Mouse (Mus musculus) forebrain, postnatal 0 days (tissue): ENCODE measurements around the gene Cct8. TPM values are rescaled to one million over a fixed set of nuclear protein-coding genes. Genes with fewer than 3 reads are reported as not detected.

Experiments used
- ATAC-seq: fragments of 200-750 bp; cut with Nextera tagmentation; 2 replicates; pipeline ENCODE4 v1.8.0; 2017; ENCODE audit warnings: mild to moderate bottlenecking, moderate library complexity
- DNase-seq: peaks from one replicate; pipeline ENCODE4 v3.0.0-alpha.2; 2015
- H3K27ac ChIP-seq: fragments of 300-500 bp; sonication (generic); 2 replicates; pipeline ENCODE4 v1.5.1; 2014; ENCODE audit warnings: low read depth, mild to moderate bottlenecking, antibody characterized with exemption, low read length, moderate library complexity, mixed read lengths
- H3K27me3 ChIP-seq: fragments of 300-500 bp; sonication (generic); 2 replicates; pipeline ENCODE4 v1.6.1; 2014; ENCODE audit warnings: mild to moderate bottlenecking, low read length, mixed read lengths; ENCODE audit not compliant: insufficient read depth
- H3K36me3 ChIP-seq: fragments of 300-500 bp; sonication (generic); 2 replicates; pipeline ENCODE4 v1.6.1; 2014; ENCODE audit warnings: mild to moderate bottlenecking, moderate library complexity; ENCODE audit not compliant: insufficient read depth
- H3K4me1 ChIP-seq: fragments of 300-500 bp; sonication (generic); 2 replicates; pipeline ENCODE4 v1.6.1; 2014; ENCODE audit warnings: antibody characterized with exemption; ENCODE audit not compliant: insufficient read depth
- H3K4me2 ChIP-seq: fragments of 300-500 bp; sonication (generic); 2 replicates; pipeline ENCODE4 v1.6.1; 2014; ENCODE audit warnings: low read depth, mild to moderate bottlenecking, moderate library complexity
- H3K4me3 ChIP-seq: fragments of 300-500 bp; sonication (generic); 2 replicates; pipeline ENCODE4 v1.5.1; 2014; ENCODE audit warnings: low read depth, low read length, mixed read lengths
- H3K9ac ChIP-seq: fragments of 300-500 bp; sonication (generic); 2 replicates; pipeline ENCODE4 v1.6.1; 2014; ENCODE audit warnings: mild to moderate bottlenecking
- H3K9me3 ChIP-seq: fragments of 300-500 bp; sonication (generic); 2 replicates; pipeline ENCODE4 v1.6.1; 2016; ENCODE audit warnings: low read length
- CTCF ChIP-seq: sonication (generic); IDR thresholded peaks from 2 replicates; pipeline ENCODE4 v1.5.1; 2016; ENCODE audit warnings: antibody characterized with exemption, control low read depth, low read depth
- WGBS: fragments of 180-500 bp; shearing (Covaris S2); extraction: QIAGEN DNeasy Blood & Tissue Kit; methylation state at CpG from one replicate; pipeline ENCODE4 v1.1.7; 2014; 5-methylcytosine and 5-hydroxymethylcytosine counted together
- polyA plus RNA-seq: library from polyadenylated mRNA; unstranded; fragments of >200 nt; fragmentation: Nextera tagmentation; extraction: Ambion mirVana; gene quantifications from 2 replicates; pipeline ENCODE4 v1.2.1, GENCODE M21; 2015
- total RNA-seq: library from RNA; depleted of rRNA; stranded (reverse); fragments of >200 nt; gene quantifications from 2 replicates; pipeline ENCODE4 v1.2.3, GENCODE M21; 2014; rRNA removed

Gene Cct8
- total and polyA plus RNA-seq, 2 experiments from 2014 or later, result 211 to 371 TPM

DNA sequence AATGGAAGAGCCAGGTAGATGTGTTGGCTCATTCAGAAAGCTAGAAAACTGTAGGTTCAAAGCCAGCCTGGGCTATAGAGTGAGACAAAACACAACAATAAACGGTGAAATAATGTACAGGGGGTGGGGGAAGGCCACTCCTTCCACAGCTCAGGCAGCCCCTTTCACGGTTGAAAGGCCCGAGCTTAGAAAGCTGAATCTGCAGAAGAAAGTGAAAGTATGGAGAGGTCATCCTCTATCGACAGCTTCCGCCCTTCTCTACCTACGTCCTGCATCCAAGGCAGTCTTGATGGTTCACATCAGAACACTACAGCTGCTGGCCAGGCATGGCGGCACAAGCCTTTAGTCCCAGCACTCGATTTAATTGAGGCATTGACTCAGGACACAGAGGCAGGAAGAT lies 57.0 kb downstream of the Cct8 start:
- no peaks in the 10 kb centered on the region for H3K27me3 ChIP-seq
- H3K4me3 ChIP-seq, result no peak overlapping the region
- peaks cover 7% of the 10 kb centered on the region; the same call in 1 of the 2 replicates for H3K4me1 ChIP-seq
- no peak for DNase-seq
- ATAC-seq, result no peak
- H3K4me2 ChIP-seq, result no peak overlapping the region
- no peak overlapping the region for H3K9ac ChIP-seq
- no peak for TF ChIP-seq CTCF
- H3K9me3 ChIP-seq, result no peaks in the 10 kb centered on the region
- WGBS, result 84% methylated on average over 8 of the region's 8 CpGs
- H3K27ac ChIP-seq, result no peak overlapping the region
- H3K36me3 ChIP-seq, result no peaks in the 10 kb centered on the region

DNA sequence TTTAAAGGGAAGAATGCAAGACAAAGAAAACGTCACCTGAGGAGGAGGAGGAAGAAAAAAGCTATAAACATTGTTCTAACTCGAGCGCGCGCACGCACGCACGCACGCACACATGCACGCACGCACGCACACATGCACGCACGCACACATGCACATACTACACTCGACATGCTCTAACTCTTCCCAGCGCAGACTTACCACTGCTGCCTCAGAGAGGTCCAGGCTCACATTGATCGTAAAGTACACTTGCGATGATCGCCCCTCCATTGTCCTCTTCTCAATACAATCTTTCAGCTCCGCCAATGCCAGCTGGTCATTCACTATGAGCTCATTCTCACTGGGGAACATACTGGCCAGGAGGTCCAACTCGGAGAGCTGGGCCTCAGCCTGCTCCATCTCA lies 58.6 kb downstream of the Cct8 start:
- TF ChIP-seq CTCF, result no peak
- no peaks in the 10 kb centered on the region for H3K36me3 ChIP-seq
- WGBS, result 90% methylated on average over 21 of the region's 21 CpGs
- DNase-seq (no peak), ATAC-seq (no peak)
- peaks cover 7% of the 10 kb centered on the region; the same call in 1 of the 2 replicates for H3K4me1 ChIP-seq
- H3K4me2 ChIP-seq, result no peak overlapping the region
- H3K9ac ChIP-seq, result no peak overlapping the region
- no peaks in the 10 kb centered on the region for H3K27me3 ChIP-seq
- no peak overlapping the region for H3K27ac ChIP-seq
- H3K4me3 ChIP-seq, result no peak overlapping the region
- H3K9me3 ChIP-seq, result no peaks in the 10 kb centered on the region

DNA sequence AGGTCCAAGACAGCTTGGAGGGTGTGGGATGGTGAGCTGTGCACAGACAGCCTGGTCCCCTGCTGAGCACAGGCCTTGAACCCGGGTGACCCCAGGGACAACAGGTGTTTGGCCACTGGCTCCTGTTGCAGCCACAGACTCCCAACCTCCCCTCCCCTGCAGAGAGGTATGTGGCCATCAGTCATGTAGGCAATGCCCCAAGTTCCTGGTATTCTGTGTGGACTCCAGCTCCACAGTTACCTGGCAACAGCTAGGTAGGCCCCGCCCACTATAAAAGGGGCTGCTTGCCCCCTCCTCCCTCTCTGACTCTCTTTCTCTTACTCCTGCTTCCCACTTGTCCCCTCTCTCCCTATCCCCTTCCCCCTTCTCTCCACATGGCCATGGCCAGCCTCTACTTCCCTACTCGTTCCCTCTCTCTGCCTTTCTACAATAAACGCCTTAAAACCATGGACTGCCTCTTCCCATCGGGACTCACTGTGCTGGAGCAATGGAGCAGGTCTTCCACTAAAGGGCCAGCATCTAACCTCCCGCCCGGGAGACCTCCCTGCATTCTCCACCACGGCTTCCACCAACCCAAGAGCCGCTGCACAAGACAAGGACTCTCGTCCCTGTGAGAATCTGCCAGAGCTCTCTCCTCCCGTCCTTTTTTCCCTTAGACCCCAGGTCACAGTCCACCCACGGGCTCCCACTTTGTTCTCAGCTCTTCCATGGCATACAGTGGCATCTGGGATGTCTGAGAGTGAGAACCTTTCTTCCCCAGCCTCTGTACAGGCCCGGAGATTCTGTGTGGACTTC lies 60.1 kb downstream of the Cct8 start:
- ATAC-seq (no peak), DNase-seq (no peak)
- WGBS, result 84% methylated on average over 13 of the region's 13 CpGs
- no peak overlapping the region for H3K4me2 ChIP-seq
- no peak overlapping the region for H3K27ac ChIP-seq
- TF ChIP-seq CTCF, result no peak
- H3K36me3 ChIP-seq, result no peaks in the 10 kb centered on the region
- no peak overlapping the region for H3K4me3 ChIP-seq
- no peaks in the 10 kb centered on the region for H3K9me3 ChIP-seq
- H3K4me1 ChIP-seq, result peaks cover 2% of the 10 kb centered on the region; the same call in 1 of the 2 replicates
- no peaks in the 10 kb centered on the region for H3K27me3 ChIP-seq
- H3K9ac ChIP-seq, result no peak overlapping the region

DNA sequence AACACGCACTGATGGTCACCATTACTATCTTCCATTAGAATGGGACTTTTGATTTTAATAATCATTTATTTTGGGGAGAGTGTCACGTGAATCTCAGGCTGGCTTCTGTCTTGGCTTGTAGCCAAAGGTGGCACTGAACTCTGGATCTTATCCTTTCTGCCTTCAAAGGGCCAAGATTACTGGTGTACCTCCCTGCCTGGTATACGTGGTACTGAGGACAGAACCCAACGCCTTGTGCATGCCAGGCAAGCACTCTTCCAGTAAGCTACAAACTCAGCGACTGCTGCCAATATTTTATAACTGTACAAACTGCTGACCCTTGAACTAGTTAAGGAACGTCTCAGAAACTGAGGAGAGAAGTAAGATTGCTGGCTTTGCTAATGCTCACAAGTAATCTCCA lies 60.7 kb downstream of the Cct8 start:
- H3K4me2 ChIP-seq, result no peak overlapping the region
- peaks cover 2% of the 10 kb centered on the region; the same call in 1 of the 2 replicates for H3K4me1 ChIP-seq
- H3K4me3 ChIP-seq, result no peak overlapping the region
- 91% methylated on average over 6 of the region's 6 CpGs for WGBS
- H3K9ac ChIP-seq, result no peak overlapping the region
- DNase-seq, result no peak
- ATAC-seq, result no peak
- no peak for TF ChIP-seq CTCF
- no peaks in the 10 kb centered on the region for H3K36me3 ChIP-seq
- no peak overlapping the region for H3K27ac ChIP-seq
- H3K27me3 ChIP-seq, result no peaks in the 10 kb centered on the region
- no peaks in the 10 kb centered on the region for H3K9me3 ChIP-seq

DNA sequence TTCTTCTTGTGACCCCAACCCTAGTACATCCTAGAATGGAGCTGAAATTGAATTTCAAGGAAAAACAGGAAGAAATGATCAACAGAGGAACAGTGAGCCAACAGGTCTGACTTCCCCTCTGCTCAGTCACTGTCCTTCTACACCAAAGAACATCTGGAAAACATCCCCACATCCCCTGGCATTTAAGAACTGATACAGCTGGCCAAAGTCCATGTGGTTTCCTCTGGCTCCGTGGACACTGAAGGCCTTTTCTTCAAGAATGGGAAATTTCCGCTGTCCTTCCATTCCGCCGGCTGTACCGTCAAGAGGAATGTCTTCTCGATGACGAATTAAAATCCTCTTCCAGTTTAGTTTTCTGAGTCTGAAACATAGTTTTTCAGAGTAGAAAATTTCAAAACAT lies 61.4 kb downstream of the Cct8 start:
- TF ChIP-seq CTCF, result no peak
- H3K4me3 ChIP-seq, result no peak overlapping the region
- ATAC-seq, result no peak
- no peaks in the 10 kb centered on the region for H3K27me3 ChIP-seq
- H3K27ac ChIP-seq, result no peak overlapping the region
- H3K9ac ChIP-seq, result no peak overlapping the region
- no peaks in the 10 kb centered on the region for H3K36me3 ChIP-seq
- no peak overlapping the region for H3K4me2 ChIP-seq
- DNase-seq, result no peak
- H3K4me1 ChIP-seq, result peaks cover 2% of the 10 kb centered on the region; the same call in 1 of the 2 replicates
- 95% methylated on average over 7 of the region's 7 CpGs for WGBS
- H3K9me3 ChIP-seq, result no peaks in the 10 kb centered on the region

Other genes starting within 250 kb of the Cct8 start
- 16.5 and 16.6 TPM in 2 replicates for gene N6amt1, start 141.7 kb downstream of the Cct8 start, total RNA-seq
- gene N6amt1, start 141.7 kb downstream of the Cct8 start, polyA plus RNA-seq, result 23.0 and 32.2 TPM in 2 replicates
- gene Ltn1, start 63.3 kb downstream of the Cct8 start, total RNA-seq, result 17.5 and 22.1 TPM in 2 replicates
- 13.0 and 19.1 TPM in 2 replicates for gene Ltn1, start 63.3 kb downstream of the Cct8 start, polyA plus RNA-seq
- 8.2 and 11.0 TPM in 2 replicates for gene Rwdd2b, start 55.3 kb downstream of the Cct8 start, total RNA-seq
- 13.7 and 18.0 TPM in 2 replicates for gene Rwdd2b, start 55.3 kb downstream of the Cct8 start, polyA plus RNA-seq
- gene Usp16, start 41.2 kb downstream of the Cct8 start, total RNA-seq, result 51.9 and 66.0 TPM in 2 replicates
- 42.9 and 46.2 TPM in 2 replicates for gene Usp16, start 41.2 kb downstream of the Cct8 start, polyA plus RNA-seq
- 0.15 TPM in 1 of 2 replicates, not detected in the other for gene Map3k7cl, start 57.5 kb upstream of the Cct8 start, total RNA-seq
- not detected in 2 replicates for gene Map3k7cl, start 57.5 kb upstream of the Cct8 start, polyA plus RNA-seq
- 49.8 and 50.0 TPM in 2 replicates for gene Bach1, start 203.1 kb upstream of the Cct8 start, total RNA-seq
- gene Bach1, start 203.1 kb upstream of the Cct8 start, polyA plus RNA-seq, result 11.4 and 13.0 TPM in 2 replicates